Mouse (Mus musculus) liver, postnatal 0 days (tissue): ENCODE measurements around the gene Ctbp2. TPM values are rescaled to one million over a fixed set of nuclear protein-coding genes. Genes with fewer than 3 reads are reported as not detected.

Experiments used
- ATAC-seq: fragments of 200-750 bp; cut with Nextera tagmentation; 2 replicates; pipeline ENCODE4 v1.8.0; 2017; ENCODE audit warnings: mild to moderate bottlenecking, moderate library complexity
- DNase-seq: peaks from one replicate; pipeline ENCODE4 v3.0.0-alpha.2; 2016
- H3K27ac ChIP-seq: fragments of 300-500 bp; sonication (generic); 2 replicates; pipeline ENCODE4 v1.5.1; 2014; ENCODE audit warnings: antibody characterized with exemption, moderate library complexity, mild to moderate bottlenecking, low read depth
- H3K27me3 ChIP-seq: fragments of 300-500 bp; sonication (generic); 2 replicates; pipeline ENCODE4 v1.6.1; 2014; ENCODE audit warnings: low read length, control low read depth, mixed read lengths; ENCODE audit not compliant: insufficient read depth
- H3K36me3 ChIP-seq: fragments of 300-500 bp; sonication (generic); replicated peaks from 2 replicates; pipeline ENCODE4 v1.6.1; 2014; ENCODE audit warnings: mild to moderate bottlenecking, control low read depth, low read length, moderate library complexity, mixed read lengths; ENCODE audit not compliant: insufficient read depth
- H3K4me1 ChIP-seq: fragments of 300-500 bp; sonication (generic); 2 replicates; pipeline ENCODE4 v1.6.1; 2014; ENCODE audit warnings: antibody characterized with exemption, mild to moderate bottlenecking, control low read depth; ENCODE audit not compliant: insufficient read depth
- H3K4me2 ChIP-seq: fragments of 300-500 bp; sonication (generic); 2 replicates; pipeline ENCODE4 v1.6.1; 2014; ENCODE audit warnings: low read depth, mild to moderate bottlenecking, low read length, moderate library complexity, mixed read lengths
- H3K4me3 ChIP-seq: fragments of 300-500 bp; sonication (generic); 2 replicates; pipeline ENCODE4 v1.5.1; 2014; ENCODE audit warnings: low read depth, low read length
- H3K9ac ChIP-seq: fragments of 300-500 bp; sonication (generic); replicated peaks from 2 replicates; pipeline ENCODE4 v1.6.1; 2014; ENCODE audit warnings: mild to moderate bottlenecking, moderate library complexity
- H3K9me3 ChIP-seq: fragments of 300-500 bp; sonication (generic); 2 replicates; pipeline ENCODE4 v1.6.1; 2016; ENCODE audit warnings: mild to moderate bottlenecking, control low read depth, low read length, mixed read lengths
- CTCF ChIP-seq: sonication (generic); IDR thresholded peaks from 2 replicates; pipeline ENCODE4 v1.5.1; 2016; ENCODE audit warnings: antibody characterized with exemption, low read depth
- EP300 ChIP-seq: IDR thresholded peaks from 2 replicates; pipeline ENCODE4 v1.6.1; 2016; ENCODE audit warnings: antibody characterized with exemption, low read depth, mild to moderate bottlenecking
- WGBS: fragments of 180-500 bp; shearing (Covaris S2); extraction: QIAGEN DNeasy Blood & Tissue Kit; methylation state at CpG from one replicate; pipeline ENCODE4 v1.1.7; 2014; ENCODE audit not compliant: insufficient replicate concordance; 5-methylcytosine and 5-hydroxymethylcytosine counted together
- polyA plus RNA-seq: library from polyadenylated mRNA; unstranded; fragments of >200 nt; fragmentation: Nextera tagmentation; extraction: Ambion mirVana; gene quantifications from 2 replicates; pipeline ENCODE4 v1.2.1, GENCODE M21; 2015

Ctbp2 gene
- polyA plus RNA-seq, 1 experiment from 2014 or later, result 6.1 TPM

GRCm38 (mm10) chr7:133094161-133094560 is 30.0 kb downstream of the Ctbp2 start:
- ATAC-seq (no peak), DNase-seq (no peak)
- no peaks in the 10 kb centered on the region for H3K27me3 ChIP-seq
- 82% methylated on average over 3 of the region's 3 CpGs for WGBS
- H3K9me3 ChIP-seq, result no peaks in the 10 kb centered on the region
- no peak overlapping the region for H3K4me2 ChIP-seq
- no peak overlapping the region for H3K27ac ChIP-seq
- no peak overlapping the region for H3K9ac ChIP-seq
- H3K36me3 ChIP-seq, result no peaks in the 10 kb centered on the region
- H3K4me1 ChIP-seq, result no peaks in the 10 kb centered on the region
- no peak overlapping the region for H3K4me3 ChIP-seq
- no peak for TF ChIP-seq CTCF
- no peak for TF ChIP-seq EP300

GRCm38 (mm10) chr7:133093731-133094130 is 30.4 kb downstream of the Ctbp2 start:
- no peaks in the 10 kb centered on the region for H3K9me3 ChIP-seq
- no peaks in the 10 kb centered on the region for H3K36me3 ChIP-seq
- no peaks in the 10 kb centered on the region for H3K27me3 ChIP-seq
- H3K4me3 ChIP-seq, result no peak overlapping the region
- TF ChIP-seq EP300 (no peak), CTCF (no peak)
- H3K27ac ChIP-seq, result no peak overlapping the region
- no peak overlapping the region for H3K9ac ChIP-seq
- no peak overlapping the region for H3K4me2 ChIP-seq
- WGBS, result 90% methylated on average over 5 of the region's 5 CpGs
- DNase-seq, result no peak
- no peak for ATAC-seq
- no peaks in the 10 kb centered on the region for H3K4me1 ChIP-seq

GRCm38 (mm10) chr7:133090641-133091040 is 33.5 kb downstream of the Ctbp2 start:
- no peak overlapping the region for H3K4me2 ChIP-seq
- no peak overlapping the region for H3K9ac ChIP-seq
- no peak overlapping the region for H3K27ac ChIP-seq
- no peaks in the 10 kb centered on the region for H3K9me3 ChIP-seq
- no peaks in the 10 kb centered on the region for H3K36me3 ChIP-seq
- WGBS, result 67% methylated on average over 4 of the region's 4 CpGs
- H3K4me3 ChIP-seq, result no peak overlapping the region
- TF ChIP-seq CTCF (no peak), EP300 (no peak)
- no peaks in the 10 kb centered on the region for H3K27me3 ChIP-seq
- no peaks in the 10 kb centered on the region for H3K4me1 ChIP-seq
- DNase-seq, result no peak
- no peak for ATAC-seq

GRCm38 (mm10) chr7:133089621-133090260 is 34.4 kb downstream of the Ctbp2 start:
- 83% methylated on average over 11 of the region's 11 CpGs for WGBS
- H3K27me3 ChIP-seq, result no peaks in the 10 kb centered on the region

GRCm38 (mm10) chr7:133088830-133089261 is 35.3 kb downstream of the Ctbp2 start:
- H3K4me2 ChIP-seq, result peak overlapping the region; percentile 9; the same call in 1 of the 2 replicates
- 67% methylated on average over 11 of the region's 11 CpGs for WGBS
- no peak overlapping the region for H3K27ac ChIP-seq
- H3K4me1 ChIP-seq, result no peaks in the 10 kb centered on the region
- no peak for ATAC-seq
- H3K9ac ChIP-seq, result no peak overlapping the region
- no peak overlapping the region for H3K4me3 ChIP-seq
- no peaks in the 10 kb centered on the region for H3K9me3 ChIP-seq
- no peaks in the 10 kb centered on the region for H3K36me3 ChIP-seq
- DNase-seq, result peak; percentile 30
- no peaks in the 10 kb centered on the region for H3K27me3 ChIP-seq
- no peak for TF ChIP-seq CTCF
- no peak for TF ChIP-seq EP300

More at GRCm38 (mm10) chr7:133089621-133090260, 34.4 kb downstream of the Ctbp2 start:
- H3K4me3 ChIP-seq, result no peak overlapping the region
- no peaks in the 10 kb centered on the region for H3K4me1 ChIP-seq
- no peaks in the 10 kb centered on the region for H3K36me3 ChIP-seq
- H3K9me3 ChIP-seq, result no peaks in the 10 kb centered on the region
- DNase-seq (no peak), ATAC-seq (no peak)
- TF ChIP-seq EP300 (no peak), CTCF (no peak)
- no peak overlapping the region for H3K9ac ChIP-seq
- no peak overlapping the region for H3K27ac ChIP-seq
- H3K4me2 ChIP-seq, result no peak overlapping the region

- H3K4me3 ChIP-seq, result no peak overlapping the region
- peak overlapping the region; percentile 9; the same call in 1 of the 2 replicates for H3K4me2 ChIP-seq
- ATAC-seq (no peak), DNase-seq (no peak)
- H3K27me3 ChIP-seq, result no peaks in the 10 kb centered on the region
- H3K4me1 ChIP-seq, result no peaks in the 10 kb centered on the region
- H3K9ac ChIP-seq, result no peak overlapping the region
- 60% methylated on average over 4 of the region's 4 CpGs for WGBS
- H3K36me3 ChIP-seq, result no peaks in the 10 kb centered on the region
- TF ChIP-seq CTCF, result no peak
- no peak for TF ChIP-seq EP300
- H3K9me3 ChIP-seq, result no peaks in the 10 kb centered on the region
- no peak overlapping the region for H3K27ac ChIP-seq
These were observed 35.7 kb downstream of the Ctbp2 start for GRCm38 (mm10) chr7:133088411-133088810.
